Mouse (Mus musculus) CH12.LX (cell line): ENCODE data around the gene Hira. TPM values are rescaled to one million over a fixed set of nuclear protein-coding genes. Genes with fewer than 3 reads are reported as not detected.

ENCODE experiments used
- DNase-seq: peaks from one replicate; pipeline ENCODE4 v3.0.0-alpha.2; 2013; ENCODE audit errors: extremely low read depth
- H3K27ac ChIP-seq: 2 replicates; pipeline ENCODE4 v1.5.1; 2012; ENCODE audit warnings: low read depth, mild to moderate bottlenecking, control low read depth, moderate library complexity; ENCODE audit not compliant: insufficient read depth
- H3K27me3 ChIP-seq: replicated peaks from 2 replicates; pipeline ENCODE3; 2012; ENCODE audit warnings: inconsistent platforms
- H3K36me3 ChIP-seq, 2 experiments: replicated peaks in 1 of 2; 2 replicates each; pipeline versions ENCODE3 to v1.6.1; 2012; ENCODE audit warnings: inconsistent platforms in 1 of 2, low read length in 1 of 2, mild to moderate bottlenecking in 1 of 2, mixed read lengths in 1 of 2, moderate library complexity in 1 of 2; ENCODE audit not compliant: control insufficient read depth in 1 of 2, insufficient read depth in 1 of 2
- H3K4me1 ChIP-seq, 2 experiments: 2 replicates each; pipeline ENCODE4 v1.6.1; 2012; ENCODE audit warnings: inconsistent platforms in 1 of 2, moderate library complexity in 1 of 2; ENCODE audit not compliant: insufficient read depth in 2 of 2, control insufficient read depth in 1 of 2
- H3K4me2 ChIP-seq: 2 replicates; pipeline ENCODE4 v1.6.1; 2012; ENCODE audit warnings: low read depth, mild to moderate bottlenecking, control low read depth; ENCODE audit not compliant: poor library complexity, insufficient read depth, severe bottlenecking
- H3K4me3 ChIP-seq, 3 experiments: fragments of 150-350 bp in 1 of 3; sonication (generic) in 1 of 3; replicated peaks in 1 of 3; 2 replicates each; pipeline versions ENCODE3 to v1.5.1; 2011 to 2012; ENCODE audit warnings: low read depth in 2 of 3, low read length in 2 of 3, mild to moderate bottlenecking in 2 of 3, moderate library complexity in 2 of 3, control low read depth in 1 of 3, improper control_type of control experiment in 1 of 3, inconsistent platforms in 1 of 3, mixed read lengths in 1 of 3; ENCODE audit not compliant: poor library complexity in 1 of 3
- H3K79me2 ChIP-seq: replicated peaks from 2 replicates; pipeline ENCODE4 v1.6.1; 2012; ENCODE audit warnings: mild to moderate bottlenecking, moderate library complexity; ENCODE audit not compliant: control insufficient read depth, poor library complexity, insufficient read depth, severe bottlenecking; ENCODE audit errors: extremely low read depth
- H3K9ac ChIP-seq: 2 replicates; pipeline ENCODE4 v1.6.1; 2012; ENCODE audit warnings: low read depth, mild to moderate bottlenecking, control low read depth, moderate library complexity; ENCODE audit not compliant: insufficient read depth
- H3K9me3 ChIP-seq: replicated peaks from 2 replicates; pipeline ENCODE3; 2012; ENCODE audit warnings: low read length, inconsistent platforms, mixed read lengths
- CHD2 ChIP-seq: IDR thresholded peaks from 2 replicates; pipeline ENCODE4 v1.6.1; 2011; ENCODE audit warnings: low read length, improper control_type of control experiment
- CTCF ChIP-seq, 2 experiments: IDR thresholded peaks in 1 of 2; conservative IDR thresholded peaks in 1 of 2; 2 replicates each; pipeline ENCODE4 v1.5.1; 2011 to 2012; ENCODE audit warnings: low read depth in 2 of 2, low read length in 2 of 2, improper control_type of control experiment in 1 of 2, inconsistent platforms in 1 of 2, mild to moderate bottlenecking in 1 of 2, moderate library complexity in 1 of 2
- ELF1 ChIP-seq: IDR thresholded peaks from 2 replicates; pipeline ENCODE4 v1.6.1; 2014; ENCODE audit warnings: low read depth, mild to moderate bottlenecking, inconsistent platforms, low read length, improper control_type of control experiment
- EP300 ChIP-seq: IDR thresholded peaks from 2 replicates; pipeline ENCODE4 v1.6.1; 2011; ENCODE audit warnings: low read length, improper control_type of control experiment
- JUN ChIP-seq: IDR thresholded peaks from 2 replicates; pipeline ENCODE4 v1.6.1; 2011; ENCODE audit warnings: low read depth, mild to moderate bottlenecking, low read length, improper control_type of control experiment, moderate library complexity; ENCODE audit not compliant: insufficient read depth
- MAFK ChIP-seq: IDR thresholded peaks from 2 replicates; pipeline ENCODE4 v1.6.1; 2011; ENCODE audit warnings: low read length, improper control_type of control experiment; ENCODE audit not compliant: insufficient replicate concordance
- MAZ ChIP-seq: IDR thresholded peaks from 2 replicates; pipeline ENCODE4 v1.6.1; 2012; ENCODE audit warnings: low read depth, mild to moderate bottlenecking, inconsistent platforms, low read length, improper control_type of control experiment, moderate library complexity
- PAX5 ChIP-seq: IDR thresholded peaks from 2 replicates; pipeline ENCODE4 v1.6.1; 2012; ENCODE audit warnings: low read length, inconsistent platforms, mixed read lengths
- POLR2AphosphoS2 ChIP-seq: IDR thresholded peaks from 2 replicates; pipeline ENCODE4 v1.6.1; 2011; ENCODE audit warnings: low read depth, low read length, improper control_type of control experiment
- SIN3A ChIP-seq: IDR thresholded peaks from 2 replicates; pipeline ENCODE4 v1.6.1; 2012; ENCODE audit warnings: low read length, improper control_type of control experiment, inconsistent platforms
- SMC3 ChIP-seq: IDR thresholded peaks from 2 replicates; pipeline ENCODE4 v1.6.1; 2011; ENCODE audit warnings: low read depth, low read length, improper control_type of control experiment
- ZC3H11A ChIP-seq: IDR thresholded peaks from 2 replicates; pipeline ENCODE4 v1.6.1; 2012; ENCODE audit warnings: low read depth, mild to moderate bottlenecking, inconsistent platforms, low read length, improper control_type of control experiment
- ZKSCAN1 ChIP-seq: IDR thresholded peaks from 2 replicates; pipeline ENCODE4 v1.6.1; 2012; ENCODE audit warnings: low read depth, inconsistent platforms, low read length, improper control_type of control experiment, borderline replicate concordance
- ZNF384 ChIP-seq: IDR thresholded peaks from 2 replicates; pipeline ENCODE4 v1.6.1; 2012; ENCODE audit warnings: low read depth, low read length, improper control_type of control experiment, inconsistent platforms
- dilution Hi-C: fragments of 300-500 bp; cut with MboI; formaldehyde crosslinking; loops from 2 replicates; pipeline ENCODE4 v1.14.3; 2020; ENCODE audit warnings: low sequenced_read_pairs; ENCODE audit not compliant: extremely low pct_unique_long_range_greater_than_20kb, extremely low pct_ligation_motif_present
- in situ Hi-C: fragments of 300-500 bp; cut with MboI; formaldehyde crosslinking; loops from 3 replicates; pipeline ENCODE4 v1.14.3; 2019; ENCODE audit warnings: low sequenced_read_pairs, low pct_ligation_motif_present, low pct_unique_long_range_greater_than_20kb, mixed read lengths
- polyA plus RNA-seq: library from polyadenylated mRNA; unstranded; fragments of >175 nt; gene quantifications from 2 replicates; pipeline ENCODE4 v1.2.1, GENCODE M21; 2012; ENCODE audit warnings: low read depth; ENCODE audit not compliant: insufficient read length
- total RNA-seq, 2 experiments: library from RNA; depleted of rRNA; stranded (reverse); fragments of 300-350 nt in 1 of 2; fragments of >200 nt in 1 of 2; gene quantifications; 2 replicates each; pipeline ENCODE4 v1.2.3; 2012 to 2014

The Hira gene
- total and polyA plus RNA-seq, 3 experiments = 45.8 to 187 (median 125) TPM

DNA sequence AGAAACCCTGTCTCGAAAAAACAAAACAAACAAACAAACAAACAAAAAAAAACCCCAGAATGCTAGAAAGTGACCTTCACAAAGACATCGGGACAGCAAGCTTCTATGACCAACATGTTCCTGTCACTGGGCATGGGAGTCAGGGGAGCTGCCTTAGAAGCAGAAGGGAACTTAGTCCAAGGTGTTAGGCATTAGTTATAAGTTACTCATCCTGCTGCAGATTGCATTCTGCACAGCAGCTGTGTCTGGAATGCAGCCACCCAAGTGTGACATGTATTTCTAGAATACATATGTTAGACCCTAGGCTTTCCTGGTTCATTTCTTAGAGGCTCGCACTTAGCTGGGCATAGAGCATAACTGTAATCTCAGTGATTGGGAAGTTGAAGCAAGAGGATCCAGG, 48.2 kb upstream of the Hira start:
- dilution Hi-C loops = no loop called here
- H3K9ac ChIP-seq = no peak overlapping the region
- DNase-seq = no peak
- no peak overlapping the region for H3K4me2 ChIP-seq
- in situ Hi-C loops = no loop called here
- no peak overlapping the region for H3K4me3 ChIP-seq
- no peak overlapping the region for H3K27ac ChIP-seq
- H3K79me2 ChIP-seq = no peaks in the 10 kb centered on the region
- TF ChIP-seq SMC3 (no peak), ELF1 (no peak), ZKSCAN1 (no peak), MAFK (no peak), POLR2AphosphoS2 (no peak), SIN3A (no peak), EP300 (no peak), ZC3H11A (no peak), JUN (no peak), MAZ (no peak)
- no peaks in the 10 kb centered on the region for H3K4me1 ChIP-seq
- peaks cover 81 to 98% of the 10 kb centered on the region in 2 experiments for H3K36me3 ChIP-seq
- H3K27me3 ChIP-seq = no peaks in the 10 kb centered on the region
- H3K9me3 ChIP-seq = no peaks in the 10 kb centered on the region

DNA sequence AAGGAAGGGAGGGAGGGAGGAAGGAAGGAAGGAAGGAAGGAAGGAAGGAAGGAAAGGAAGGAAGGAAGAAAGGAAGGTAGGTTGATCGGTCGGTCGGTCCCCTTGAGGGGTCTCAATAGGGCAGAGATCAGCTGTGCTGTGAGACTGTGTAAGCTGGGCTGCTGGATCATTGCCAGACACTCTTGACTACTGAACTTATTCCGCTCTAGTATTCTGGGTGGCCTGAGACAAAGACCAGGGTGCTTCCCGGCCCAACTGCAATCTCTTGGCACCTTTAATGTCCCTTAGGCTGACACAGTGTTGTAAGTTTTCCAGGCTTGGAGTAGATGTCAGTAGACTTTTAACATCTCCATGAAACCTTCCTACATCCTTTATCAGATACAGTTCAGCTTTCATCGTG, 47.7 kb upstream of the Hira start:
- in situ Hi-C loops (no loop called here), dilution Hi-C loops (no loop called here)
- no peak overlapping the region for H3K4me2 ChIP-seq
- no peaks in the 10 kb centered on the region for H3K4me1 ChIP-seq
- no peak for DNase-seq
- TF ChIP-seq ZNF384 = no peak
- H3K36me3 ChIP-seq = peaks cover 81 to 98% of the 10 kb centered on the region in 2 experiments
- H3K9me3 ChIP-seq = no peaks in the 10 kb centered on the region
- H3K9ac ChIP-seq = no peak overlapping the region
- H3K4me3 ChIP-seq = no peak overlapping the region
- no peaks in the 10 kb centered on the region for H3K79me2 ChIP-seq
- H3K27ac ChIP-seq = no peak overlapping the region
- H3K27me3 ChIP-seq = no peaks in the 10 kb centered on the region

- Histone ChIP-seq H3K27me3 (no peaks in the 10 kb centered on the region), H3K4me1 (peaks cover 5 to 15% of the 10 kb centered on the region in 2 experiments), H3K79me2 (peaks cover 20% of the 10 kb centered on the region), H3K9ac (no peak overlapping the region), H3K27ac (no peak overlapping the region), H3K4me2 (no peak overlapping the region), H3K4me3 (no peak overlapping the region), H3K9me3 (no peaks in the 10 kb centered on the region), H3K36me3 (peaks cover 53 to 79% of the 10 kb centered on the region in 2 experiments)
- TF ChIP-seq PAX5 = no peak
- TF ChIP-seq CHD2 = no peak
- TF ChIP-seq POLR2AphosphoS2 = no peak
- no peak for TF ChIP-seq SIN3A
- peak in 1 of 2 experiments; percentile 43; a peak in 2 of 4 replicates for TF ChIP-seq CTCF (conservative IDR thresholded peaks at IDR 0.05 in 1 of 2, IDR thresholded peaks at IDR 0.05 in 1 of 2; ENCODE audit: low read depth in 2 of 2, low read length in 2 of 2)
- DNase-seq = no peak
- dilution Hi-C loops = no loop called here
- in situ Hi-C loops = no loop called here
These were observed 43.4 kb upstream of the Hira start for GRCm38 (mm10) chr16:18833486-18833885.
